Mouse (Mus musculus): ENCODE data around the gene Lmbrd1.
A peak's percentile ranks its signal among the peaks of the same experiment; 100 is the strongest.
"Not testable (repeated sequence)": the region's sequence is repeated elsewhere in the genome, so short reads cannot be mapped to it uniquely, and the experiment has no call there.

Lmbrd1 gene

DNA sequence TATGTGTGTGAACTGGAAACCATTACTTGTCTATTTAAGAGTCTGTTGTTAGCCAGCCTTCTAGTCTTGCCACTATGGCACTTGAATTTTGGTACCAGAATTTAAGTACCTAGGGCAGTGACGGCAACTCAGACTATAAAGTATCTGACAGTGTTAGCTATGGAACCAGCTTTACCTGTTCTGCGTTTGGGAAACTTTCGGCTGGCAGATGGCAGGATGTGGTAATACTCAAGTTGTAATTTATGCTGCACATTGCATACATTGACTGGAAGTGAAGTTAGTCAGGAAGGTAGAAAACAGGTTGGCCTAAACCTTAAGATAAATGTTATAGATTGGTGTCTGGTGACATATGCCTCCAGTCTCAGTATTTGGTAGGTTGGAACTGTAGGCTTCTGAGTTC is 53.9 kb downstream of the Lmbrd1 start:
- no peak for DNase-seq

DNA sequence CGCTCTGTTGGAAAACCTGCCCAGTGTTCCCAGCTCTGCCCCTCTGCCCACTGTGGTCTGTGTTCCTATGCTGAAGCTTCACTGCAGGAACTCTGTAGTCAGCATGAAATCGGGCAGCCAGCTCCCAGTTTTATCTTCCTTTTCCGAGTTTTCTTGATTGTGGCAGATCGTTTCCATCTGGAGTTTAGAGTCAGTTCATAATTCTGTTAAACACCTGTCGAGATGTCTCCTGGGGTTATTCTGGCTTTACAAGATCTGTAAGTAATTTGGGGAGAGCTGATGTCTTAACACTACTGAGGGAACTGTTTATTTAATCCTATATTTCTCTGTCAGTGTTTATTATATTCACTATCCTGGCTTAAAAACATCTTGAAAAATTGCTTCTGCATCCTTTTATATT is 56.4 kb downstream of the Lmbrd1 start:
- no peak for DNase-seq

DNA sequence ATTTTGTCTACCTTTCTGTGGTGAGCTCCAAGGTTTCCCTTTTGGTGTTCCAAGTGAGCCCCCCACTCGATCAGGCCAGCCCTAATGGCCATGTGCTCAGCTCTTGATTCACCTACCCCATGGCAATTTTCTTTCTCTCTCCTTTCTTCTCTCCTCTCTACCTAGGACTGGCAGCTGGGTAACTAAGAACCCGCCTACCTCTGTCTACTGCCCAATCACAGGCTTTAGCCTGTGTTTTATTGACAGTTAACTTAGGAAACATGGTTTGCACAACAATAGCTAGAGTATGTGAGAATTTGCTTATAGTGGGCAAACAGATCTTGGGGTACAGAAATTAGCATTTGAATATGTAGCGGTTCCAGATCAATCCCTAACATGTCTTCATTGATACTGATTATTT is 62.5 kb downstream of the Lmbrd1 start:
- DNase-seq = no peak

DNA sequence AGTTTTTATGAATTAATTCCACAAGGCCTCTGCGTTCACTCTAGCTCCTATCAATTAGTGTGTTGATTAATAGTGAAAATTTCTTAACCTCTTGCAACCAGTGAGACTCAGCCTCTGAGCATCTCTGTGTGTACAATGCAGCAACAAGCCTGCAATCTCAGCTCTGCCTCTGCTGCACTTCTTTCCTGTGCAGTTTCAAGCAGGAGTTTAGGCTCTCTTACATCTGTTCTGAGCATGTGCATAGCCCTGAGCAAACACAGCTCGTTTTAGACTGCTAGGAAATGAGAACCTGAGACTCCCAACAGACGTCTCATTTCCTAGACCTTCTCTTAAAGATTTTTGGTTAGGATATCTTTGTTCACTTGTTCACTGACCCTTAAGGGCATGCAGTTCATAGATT is 63.1 kb downstream of the Lmbrd1 start:
- DNase-seq = no peak

DNA sequence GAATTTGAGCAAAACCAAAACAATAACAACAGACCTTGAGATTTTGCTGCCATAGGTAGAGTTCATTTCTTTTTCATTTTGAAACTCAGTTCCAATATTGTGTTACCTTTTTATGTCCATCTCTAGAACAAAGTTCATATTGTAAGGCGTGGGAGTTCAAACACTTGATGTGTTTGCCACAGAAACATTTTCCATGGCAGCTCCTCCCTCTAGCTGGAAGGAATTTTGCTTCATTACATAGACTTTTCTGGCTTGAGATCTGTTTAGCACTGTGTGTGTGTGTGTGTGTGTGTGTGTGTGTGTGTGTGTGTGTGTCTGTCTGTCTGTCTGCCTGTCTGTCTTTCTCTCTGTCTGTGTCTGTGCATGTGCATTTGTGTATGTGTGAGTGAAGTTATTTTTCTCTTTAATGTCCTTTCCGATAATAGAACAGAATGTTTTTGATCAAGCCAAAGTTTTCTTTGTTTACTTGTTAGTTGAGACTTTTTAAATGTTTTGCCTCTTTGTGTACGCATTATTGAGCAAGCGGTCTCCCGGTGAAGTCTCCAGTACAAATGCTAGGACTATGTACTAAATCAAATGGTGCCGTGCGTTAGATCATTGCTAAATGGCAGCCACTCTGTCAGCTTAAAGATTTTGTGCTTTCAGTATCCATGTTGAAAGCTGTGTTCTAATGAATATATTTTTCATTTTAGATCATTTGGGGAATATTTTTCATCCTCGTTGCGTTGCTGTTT is 64.9 kb downstream of the Lmbrd1 start:
- DNase-seq = no peak

DNA sequence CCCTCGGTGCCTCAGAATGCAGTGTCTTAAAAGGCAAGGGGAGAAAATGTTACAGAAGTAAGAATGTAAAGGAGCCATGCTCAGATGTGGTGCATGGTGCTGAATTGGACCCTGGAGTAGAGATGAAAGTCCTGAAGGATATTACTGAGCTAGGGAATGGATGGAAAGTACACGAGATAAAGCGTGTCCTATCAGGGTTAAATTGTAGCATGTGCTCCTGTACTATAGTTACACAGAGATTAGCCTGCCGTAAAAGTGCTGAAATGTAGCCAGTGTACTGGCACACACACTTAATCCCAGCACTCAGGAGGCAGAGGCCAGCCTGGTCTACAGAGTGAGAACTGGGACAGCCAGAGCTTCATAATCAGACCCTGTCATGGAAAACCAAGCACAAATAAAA is 74.3 kb downstream of the Lmbrd1 start:
- no peak for DNase-seq

DNA sequence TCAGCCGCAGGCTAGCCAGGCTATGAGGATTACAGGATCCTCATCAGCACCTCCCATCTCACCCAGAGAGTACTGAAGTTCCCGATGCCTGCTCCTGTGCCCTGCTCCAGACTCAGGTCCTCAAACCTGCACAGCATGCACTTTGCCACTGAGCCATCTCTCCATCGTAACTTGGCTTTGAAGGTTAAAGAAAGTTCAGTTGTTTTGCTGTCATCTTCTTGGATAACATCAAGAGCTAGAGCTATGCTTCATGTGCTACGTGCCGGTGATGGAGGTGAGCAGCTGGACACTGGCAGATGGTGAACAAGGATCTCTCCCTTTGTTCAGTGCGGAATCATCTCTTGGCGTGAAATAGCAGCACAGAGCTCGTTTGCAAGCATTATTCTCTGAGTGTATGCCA is 80.1 kb downstream of the Lmbrd1 start:
- DNase-seq = peak; percentile 26

DNA sequence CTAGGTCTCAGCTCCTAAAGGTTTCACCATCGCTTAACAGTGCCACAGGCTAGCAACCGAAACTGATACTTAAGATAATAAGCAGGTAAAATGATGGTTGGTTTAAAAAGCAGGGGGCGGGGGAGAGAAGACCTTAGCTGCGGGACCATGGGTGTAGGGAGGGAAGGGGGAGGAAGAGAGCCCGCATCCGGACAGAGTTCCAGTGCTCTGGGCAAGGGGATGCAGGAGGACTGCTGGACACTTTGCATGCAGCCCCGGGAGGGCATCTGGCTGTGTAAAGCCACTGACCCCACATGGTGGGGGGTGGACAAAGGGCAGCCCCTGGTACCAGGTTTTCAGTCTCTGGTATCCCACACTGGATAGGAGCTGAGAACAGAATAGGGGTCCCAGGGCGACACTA is 88.0 kb downstream of the Lmbrd1 start:
- no peak for DNase-seq

DNA sequence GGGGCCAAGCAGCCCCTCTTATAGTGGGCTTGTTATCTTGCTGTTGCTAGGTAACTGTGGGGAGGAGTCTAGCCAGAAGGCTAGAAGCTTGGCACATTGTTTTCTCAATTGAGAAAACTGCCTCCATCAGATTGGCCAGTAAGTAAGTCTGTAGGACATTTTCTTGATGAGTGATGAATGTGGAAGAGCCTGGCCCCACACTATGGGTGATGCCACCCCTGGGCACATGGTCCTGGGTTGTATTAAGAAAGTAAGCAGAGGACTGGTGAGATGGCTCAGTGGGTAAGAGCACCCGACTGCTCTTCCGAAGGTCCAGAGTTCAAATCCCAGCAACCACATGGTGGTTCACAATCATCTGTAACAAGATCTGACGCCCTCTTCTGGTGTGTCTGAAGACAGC is 88.8 kb downstream of the Lmbrd1 start:
- DNase-seq = not testable (repeated sequence)

DNA sequence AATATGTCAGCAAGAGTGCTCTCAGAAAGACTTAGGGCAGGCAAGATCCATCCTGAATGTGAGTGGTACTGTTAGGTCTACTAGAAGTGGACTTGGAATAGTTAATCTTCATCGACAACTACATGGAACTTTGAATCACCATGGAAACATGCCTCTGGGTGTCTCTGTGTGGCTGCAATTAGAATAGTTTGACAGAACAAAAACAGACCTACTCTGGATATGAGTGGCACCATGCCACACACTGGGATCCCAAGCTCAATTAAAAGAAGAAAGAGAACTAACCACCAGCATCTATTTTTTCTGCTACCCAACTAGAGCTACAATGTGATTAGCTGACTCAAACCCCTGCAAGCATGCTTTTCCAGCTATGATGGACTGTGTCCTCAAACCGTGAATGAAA is 95.2 kb downstream of the Lmbrd1 start:
- peak; percentile 45 for DNase-seq

DNA sequence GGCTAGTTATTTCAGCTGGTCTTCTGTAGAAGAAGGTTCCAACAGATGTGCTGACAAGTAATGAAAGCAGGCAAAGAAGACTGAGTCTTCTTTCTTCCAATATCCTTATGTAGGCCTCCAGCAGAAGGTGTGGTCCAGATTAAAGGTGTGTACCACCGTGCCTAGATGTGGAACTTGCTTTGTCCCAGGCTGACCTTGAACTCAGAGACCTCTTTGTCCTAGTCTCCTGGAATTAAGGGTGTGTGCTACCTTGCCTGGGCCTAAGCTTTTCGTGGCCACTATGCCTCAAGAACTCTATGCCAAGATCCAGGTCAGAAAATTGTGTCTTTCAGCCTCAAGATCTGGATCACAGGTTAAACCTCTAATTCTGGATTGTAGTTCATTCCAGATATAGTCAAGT is 98.1 kb downstream of the Lmbrd1 start:
- no peak for DNase-seq

DNA sequence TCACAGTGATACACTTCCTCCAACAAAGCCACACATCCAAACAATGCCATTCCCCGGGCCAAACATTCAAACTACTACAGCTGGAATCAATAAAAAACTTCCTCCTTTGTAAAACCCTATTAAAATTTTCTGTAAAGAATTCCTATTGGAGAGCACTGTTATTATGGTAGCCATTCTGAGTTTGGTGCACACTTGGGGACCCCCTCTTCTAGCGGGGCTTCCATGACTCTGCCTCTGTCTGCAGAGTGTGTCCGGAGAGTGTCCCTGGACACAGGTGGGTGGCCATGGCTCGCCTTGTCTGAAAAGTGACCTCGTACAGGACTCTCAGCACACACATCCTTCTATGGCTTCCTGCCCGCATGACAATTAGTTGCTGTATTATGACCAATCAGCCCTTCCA is 114.7 kb downstream of the Lmbrd1 start:
- DNase-seq = no peak

DNA sequence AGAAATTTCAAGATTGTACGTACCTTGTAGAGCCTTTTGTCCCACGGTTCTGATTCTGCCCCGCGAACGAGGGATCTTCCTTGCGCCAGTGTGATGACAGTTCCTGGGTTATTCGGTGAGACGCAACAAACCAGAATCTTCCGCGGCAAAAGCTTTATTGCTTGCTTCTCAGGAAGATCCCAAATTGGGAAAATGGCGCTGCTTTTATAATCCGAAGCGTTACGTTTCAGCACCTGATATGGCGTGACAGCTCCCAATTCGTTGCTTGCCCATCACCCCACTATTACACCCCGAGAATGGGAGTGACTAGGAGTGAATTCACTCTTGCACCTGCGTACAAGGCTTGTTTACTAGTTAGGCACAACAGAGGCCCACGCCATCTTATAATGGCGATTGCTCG is 129.5 kb downstream of the Lmbrd1 start:
- not testable (repeated sequence) for DNase-seq

Measured in layer of hippocampus, adult 9-11 months (tissue).